Mouse (Mus musculus) forebrain, embryonic 15.5 days (tissue): Measurements from ENCODE around the gene Ptprd. TPM values are rescaled to one million over a fixed set of nuclear protein-coding genes. Genes with fewer than 3 reads are reported as not detected.

Experiments
- ATAC-seq: fragments of 200-750 bp; cut with Nextera tagmentation; replicated peaks from 2 replicates; pipeline ENCODE4 v1.8.0; 2017; ENCODE audit warnings: mild to moderate bottlenecking, moderate TSS enrichment, moderate library complexity
- H3K27ac ChIP-seq: fragments of 300-500 bp; sonication (generic); replicated peaks from 2 replicates; pipeline ENCODE4 v1.5.1; 2015; ENCODE audit warnings: mild to moderate bottlenecking, inconsistent platforms
- H3K27me3 ChIP-seq: fragments of 300-500 bp; sonication (generic); 2 replicates; pipeline ENCODE4 v1.6.1; 2015; ENCODE audit warnings: inconsistent platforms
- H3K36me3 ChIP-seq: fragments of 300-500 bp; sonication (generic); 2 replicates; pipeline ENCODE4 v1.6.1; 2015; ENCODE audit warnings: mild to moderate bottlenecking, inconsistent platforms
- H3K4me1 ChIP-seq: fragments of 300-500 bp; sonication (generic); 2 replicates; pipeline ENCODE4 v1.6.1; 2015; ENCODE audit warnings: inconsistent platforms
- H3K4me2 ChIP-seq: fragments of 300-500 bp; sonication (generic); replicated peaks from 2 replicates; pipeline ENCODE4 v1.6.1; 2015; ENCODE audit warnings: mild to moderate bottlenecking, inconsistent platforms
- H3K4me3 ChIP-seq: fragments of 300-500 bp; sonication (generic); 2 replicates; pipeline ENCODE4 v1.5.1; 2015; ENCODE audit warnings: mild to moderate bottlenecking, inconsistent platforms
- H3K9ac ChIP-seq: fragments of 300-500 bp; sonication (generic); replicated peaks from 2 replicates; pipeline ENCODE4 v1.6.1; 2015; ENCODE audit warnings: mild to moderate bottlenecking, inconsistent platforms
- H3K9me3 ChIP-seq: fragments of 300-500 bp; sonication (generic); 2 replicates; pipeline ENCODE4 v1.6.1; 2016; ENCODE audit warnings: inconsistent platforms
- WGBS: fragments of 180-500 bp; shearing (Covaris S2); methylation state at CpG from one replicate; pipeline ENCODE4 v1.1.7; 2015; ENCODE audit warnings: mixed read lengths; 5-methylcytosine and 5-hydroxymethylcytosine counted together
- polyA plus RNA-seq: library from polyadenylated mRNA; unstranded; fragments of >200 nt; fragmentation: Nextera tagmentation; extraction: Ambion mirVana; gene quantifications from 2 replicates; pipeline ENCODE4 v1.2.1, GENCODE M21; 2015

Gene Ptprd
- polyA plus RNA-seq, 1 experiment from 2014 or later, result 124 TPM

DNA sequence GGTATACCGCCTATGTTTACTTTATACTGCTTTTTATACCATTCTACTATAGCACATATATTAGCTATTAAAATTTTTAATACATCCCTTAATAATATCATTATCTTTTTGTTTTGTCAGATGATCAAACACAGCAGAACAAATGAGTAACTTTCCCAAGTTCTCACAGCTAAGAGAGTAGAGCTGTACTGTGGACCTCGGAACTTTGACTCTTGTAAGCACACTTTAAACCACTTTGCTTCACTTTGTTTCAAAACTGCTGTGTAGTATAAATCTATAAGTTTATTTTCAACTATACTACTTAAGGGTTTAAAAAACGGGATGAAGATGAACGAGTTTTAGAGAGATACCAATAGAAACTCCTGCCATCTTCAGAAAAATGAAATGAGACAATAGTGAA lies 1789.6 kb downstream of the Ptprd start:
- Histone ChIP-seq H3K4me3 (no peak overlapping the region), H3K36me3 (no peaks in the 10 kb centered on the region), H3K27ac (no peak overlapping the region), H3K9ac (no peak overlapping the region), H3K4me1 (0 out of 2 replicates have a peak, but pooled peaks cover 6% of the 10 kb centered on the region), H3K27me3 (no peaks in the 10 kb centered on the region), H3K9me3 (no peaks in the 10 kb centered on the region), H3K4me2 (no peak overlapping the region)
- 96% methylated on average over 4 of the region's 4 CpGs for WGBS
- ATAC-seq, result no peak

DNA sequence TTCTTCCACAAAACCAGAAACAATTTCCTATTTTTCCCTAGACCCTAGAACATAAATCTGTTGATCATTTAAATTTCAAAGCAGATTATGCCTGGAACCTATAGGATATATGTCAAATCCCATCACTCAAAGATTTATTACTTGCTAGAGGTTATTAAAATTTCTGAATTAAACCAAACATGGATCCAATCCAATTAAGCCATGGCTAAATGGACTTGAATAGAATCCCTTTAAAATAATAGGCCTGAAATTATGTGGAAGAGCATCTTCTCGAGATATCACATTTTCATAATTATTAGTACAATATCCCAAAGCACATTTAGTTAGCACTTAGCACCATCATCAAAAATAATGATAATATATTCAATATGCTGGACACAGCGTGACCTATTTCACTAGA lies 1792.1 kb downstream of the Ptprd start:
- WGBS, result 68% methylated on average over 2 of the region's 2 CpGs

DNA sequence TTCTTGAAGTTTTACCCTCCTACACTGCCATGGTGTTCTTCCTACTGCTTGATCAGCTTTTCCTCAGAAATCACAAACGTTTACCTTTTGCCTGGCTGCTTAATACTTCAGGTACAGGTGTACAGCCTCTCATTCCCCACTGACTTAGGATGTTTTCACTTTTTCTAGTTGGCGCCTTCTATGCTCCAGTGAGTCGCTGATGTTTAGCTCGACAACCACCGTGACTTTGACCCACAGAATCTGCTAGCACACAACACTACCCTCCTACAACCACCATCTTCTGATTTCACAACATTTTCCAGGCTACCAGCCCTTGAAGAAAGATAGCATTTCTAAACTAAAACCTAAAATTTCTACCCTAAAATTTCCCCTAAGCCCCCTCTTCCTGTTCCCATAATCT lies 1794.1 kb downstream of the Ptprd start:
- no peak overlapping the region for H3K9ac ChIP-seq
- no peak overlapping the region for H3K4me3 ChIP-seq
- WGBS, result 97% methylated on average over 5 of the region's 5 CpGs
- no peak overlapping the region for H3K27ac ChIP-seq
- H3K9me3 ChIP-seq, result no peaks in the 10 kb centered on the region
- no peak overlapping the region for H3K4me2 ChIP-seq
- H3K27me3 ChIP-seq, result no peaks in the 10 kb centered on the region
- no peaks in the 10 kb centered on the region for H3K36me3 ChIP-seq
- no peaks in the 10 kb centered on the region for H3K4me1 ChIP-seq
- no peak for ATAC-seq

More for the DNA sequence above, 1792.1 kb downstream of the Ptprd start:
- Histone ChIP-seq H3K4me3 (no peak overlapping the region), H3K4me1 (0 out of 2 replicates have a peak, but pooled peaks cover 4% of the 10 kb centered on the region), H3K9me3 (no peaks in the 10 kb centered on the region), H3K27me3 (no peaks in the 10 kb centered on the region), H3K9ac (no peak overlapping the region), H3K36me3 (no peaks in the 10 kb centered on the region), H3K4me2 (no peak overlapping the region), H3K27ac (no peak overlapping the region)
- no peak for ATAC-seq

DNA sequence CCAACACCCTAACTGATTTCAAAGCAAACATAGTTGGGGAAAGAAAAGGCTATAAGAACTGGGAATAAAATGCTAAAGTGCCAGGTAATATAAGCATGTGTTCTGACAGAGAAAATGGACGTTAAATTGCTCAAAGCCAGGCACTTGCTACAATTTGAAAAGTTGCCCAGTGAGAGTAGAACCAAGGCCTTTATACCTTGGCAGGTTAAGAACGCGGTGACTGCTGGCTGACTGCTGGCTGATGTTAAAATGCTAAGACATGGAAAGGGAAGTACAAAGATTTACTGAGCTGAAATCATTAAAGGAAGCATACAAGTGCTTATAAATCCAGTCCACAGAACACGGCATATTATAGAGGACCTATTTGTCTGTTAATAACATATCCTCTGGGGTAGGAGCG lies 1796.1 kb downstream of the Ptprd start:
- ATAC-seq, result no peak

DNA sequence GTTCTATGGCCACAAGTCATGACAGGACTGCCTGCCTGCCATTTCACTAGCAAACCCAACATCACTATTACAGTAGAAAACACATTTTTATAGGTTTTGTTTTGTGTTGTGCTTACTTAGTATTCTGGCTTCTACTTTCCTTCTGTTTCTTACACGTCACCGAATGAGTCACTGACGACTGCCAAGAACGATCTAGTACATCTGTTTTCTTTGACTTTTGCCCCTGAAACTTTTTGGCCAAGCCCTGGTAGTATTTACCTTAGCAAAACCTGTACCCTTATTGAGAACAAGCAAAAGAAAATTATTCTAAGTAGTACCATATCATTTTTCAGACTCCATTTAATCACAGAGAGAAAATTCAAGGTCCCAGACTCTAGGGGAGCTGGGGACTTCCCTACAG lies 1797.2 kb downstream of the Ptprd start:
- H3K9me3 ChIP-seq, result no peaks in the 10 kb centered on the region
- H3K4me1 ChIP-seq, result no peaks in the 10 kb centered on the region
- H3K36me3 ChIP-seq, result no peaks in the 10 kb centered on the region
- 70% methylated on average over 4 of the region's 4 CpGs for WGBS
- no peak overlapping the region for H3K9ac ChIP-seq
- no peak overlapping the region for H3K4me3 ChIP-seq
- H3K27ac ChIP-seq, result no peak overlapping the region
- no peaks in the 10 kb centered on the region for H3K27me3 ChIP-seq
- ATAC-seq, result no peak
- no peak overlapping the region for H3K4me2 ChIP-seq

More for the DNA sequence above, 1796.1 kb downstream of the Ptprd start:
- H3K4me2 ChIP-seq, result no peak overlapping the region
- no peak overlapping the region for H3K27ac ChIP-seq
- WGBS, result 76% methylated on average over 5 of the region's 5 CpGs
- no peaks in the 10 kb centered on the region for H3K27me3 ChIP-seq
- H3K4me1 ChIP-seq, result no peaks in the 10 kb centered on the region
- H3K4me3 ChIP-seq, result no peak overlapping the region
- H3K36me3 ChIP-seq, result no peaks in the 10 kb centered on the region
- no peaks in the 10 kb centered on the region for H3K9me3 ChIP-seq
- no peak overlapping the region for H3K9ac ChIP-seq

DNA sequence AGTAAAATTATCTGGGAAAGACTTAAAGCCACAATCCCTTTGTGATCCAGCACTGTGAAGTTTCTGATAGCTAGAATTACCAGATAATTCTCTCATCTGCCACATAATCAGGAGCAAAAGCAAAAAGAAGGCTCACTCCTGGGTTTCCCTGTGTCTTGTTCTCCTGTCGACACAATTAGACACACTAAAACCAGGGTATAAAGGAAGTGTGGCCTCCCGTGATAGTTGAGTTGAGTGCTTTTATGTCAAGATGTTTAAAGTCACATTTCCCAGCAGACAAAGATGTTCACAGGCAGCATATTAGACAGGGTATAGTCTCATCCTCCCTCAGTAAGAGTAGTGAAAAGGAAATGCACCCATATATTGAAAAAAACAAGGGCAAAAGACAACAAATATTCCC lies 1801.7 kb downstream of the Ptprd start:
- no peak overlapping the region for H3K27ac ChIP-seq
- 44% methylated on average over 2 of the region's 2 CpGs for WGBS
- no peak for ATAC-seq

DNA sequence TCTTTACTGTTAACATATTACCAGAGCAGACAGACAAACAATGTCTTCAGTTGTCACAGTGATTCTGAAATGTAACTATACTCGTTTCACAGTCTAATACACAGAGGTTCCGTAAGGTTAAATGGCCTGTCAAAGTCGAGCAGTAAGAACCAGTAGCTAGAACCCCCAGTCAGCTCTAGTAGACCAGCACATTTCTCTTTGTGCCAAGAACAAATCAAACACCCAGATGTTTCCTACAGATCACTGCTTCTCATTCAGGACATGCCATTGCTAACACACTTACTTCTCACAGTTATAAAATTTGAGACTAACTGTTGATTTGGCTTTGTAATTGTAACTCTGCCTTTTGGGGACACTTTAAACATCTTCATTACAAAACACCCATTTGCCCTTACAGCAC lies 1802.6 kb downstream of the Ptprd start:
- no peak for ATAC-seq
- Histone ChIP-seq H3K4me3 (no peak overlapping the region), H3K27ac (no peak overlapping the region)

More for the DNA sequence above, 1801.7 kb downstream of the Ptprd start:
- Histone ChIP-seq H3K9me3 (no peaks in the 10 kb centered on the region), H3K27me3 (no peaks in the 10 kb centered on the region), H3K4me3 (no peak overlapping the region), H3K4me1 (peaks cover 11% of the 10 kb centered on the region), H3K36me3 (no peaks in the 10 kb centered on the region), H3K4me2 (no peak overlapping the region), H3K9ac (no peak overlapping the region)

DNA sequence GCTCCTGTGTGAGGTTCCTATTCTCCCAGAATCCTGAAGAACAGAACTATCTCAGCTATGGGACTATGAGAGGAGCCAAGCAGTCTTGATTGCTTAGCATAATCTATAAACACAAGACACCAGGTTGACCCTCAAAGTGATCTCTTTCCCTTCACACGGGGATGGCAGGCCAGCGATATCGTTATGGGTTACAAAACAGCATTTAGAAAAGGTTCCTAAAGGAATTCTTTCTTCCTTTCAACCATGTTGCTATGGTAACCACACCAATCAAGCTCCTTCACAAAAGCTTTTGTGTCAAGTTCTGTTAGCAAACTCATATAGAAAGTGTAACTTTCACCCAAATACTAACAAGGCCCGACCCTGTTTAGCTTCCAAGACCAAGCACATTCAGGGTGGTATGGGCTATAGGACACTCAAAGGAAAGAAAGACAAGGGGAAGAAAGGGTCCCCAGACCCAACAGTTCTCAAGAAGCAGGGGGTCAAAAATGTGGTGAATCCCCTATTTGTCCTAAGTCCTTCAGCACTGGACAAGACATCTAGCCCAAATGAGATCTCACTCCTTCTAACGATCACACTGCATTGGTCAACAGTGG lies 1805.8 kb downstream of the Ptprd start:
- ATAC-seq, result no peak
- WGBS, result 10% methylated on average over 5 of the region's 5 CpGs
- Histone ChIP-seq H3K4me1 (peaks cover 11% of the 10 kb centered on the region), H3K27ac (no peak overlapping the region), H3K27me3 (no peaks in the 10 kb centered on the region), H3K36me3 (no peaks in the 10 kb centered on the region), H3K4me2 (no peak overlapping the region), H3K4me3 (no peak overlapping the region), H3K9ac (no peak overlapping the region), H3K9me3 (no peaks in the 10 kb centered on the region)

More for the DNA sequence above, 1802.6 kb downstream of the Ptprd start:
- no peaks in the 10 kb centered on the region for H3K36me3 ChIP-seq
- no peaks in the 10 kb centered on the region for H3K9me3 ChIP-seq
- H3K4me1 ChIP-seq, result peaks cover 11% of the 10 kb centered on the region
- no peaks in the 10 kb centered on the region for H3K27me3 ChIP-seq
- H3K4me2 ChIP-seq, result no peak overlapping the region
- WGBS, result 74% methylated on average over 3 of the region's 3 CpGs
- H3K9ac ChIP-seq, result no peak overlapping the region

DNA sequence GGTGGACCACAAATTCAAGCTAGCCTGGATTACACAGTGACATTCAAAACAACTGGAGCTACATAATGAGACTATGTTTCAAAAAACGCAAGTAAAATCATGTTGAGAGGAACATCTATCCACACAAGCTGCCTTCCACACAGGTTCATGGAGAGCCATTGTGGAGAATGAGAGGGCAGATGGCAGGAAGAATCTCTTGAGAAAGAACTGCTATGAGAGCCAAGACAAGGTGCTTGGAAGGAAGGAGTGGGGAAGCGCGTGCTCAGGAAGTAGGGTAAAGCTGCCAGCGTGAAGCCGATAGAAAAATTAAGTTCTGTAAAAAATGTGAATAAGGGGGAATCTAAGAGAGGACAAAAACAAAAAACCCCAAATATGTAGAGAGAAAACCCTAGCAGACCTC lies 1808.5 kb downstream of the Ptprd start:
- ATAC-seq, result no peak
- Histone ChIP-seq H3K4me3 (no peak overlapping the region), H3K9me3 (no peaks in the 10 kb centered on the region), H3K9ac (no peak overlapping the region), H3K27me3 (no peaks in the 10 kb centered on the region), H3K4me1 (peaks cover 11% of the 10 kb centered on the region), H3K4me2 (no peak overlapping the region), H3K27ac (no peak overlapping the region), H3K36me3 (no peaks in the 10 kb centered on the region)
- WGBS, result 94% methylated on average over 5 of the region's 5 CpGs

DNA sequence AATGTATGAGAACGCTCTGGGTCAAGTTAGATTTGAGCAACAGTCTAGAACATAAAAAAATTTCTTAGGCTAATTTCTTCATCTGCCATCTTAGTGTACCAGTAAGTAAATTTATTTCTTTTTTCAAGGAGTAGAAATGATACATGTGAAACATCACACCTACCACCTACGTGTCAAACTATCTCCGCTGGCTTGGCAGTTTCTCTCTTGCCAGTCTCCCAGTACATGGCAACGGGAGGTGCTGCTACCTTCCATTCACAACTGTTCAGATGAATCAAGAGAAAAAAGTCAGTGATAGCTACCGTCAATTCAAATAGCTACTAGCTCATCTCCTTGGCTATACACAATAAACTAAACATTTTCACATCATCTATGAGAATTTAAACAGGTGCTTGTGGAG lies 1823.9 kb downstream of the Ptprd start:
- 84% methylated on average over 5 of the region's 5 CpGs for WGBS
- ATAC-seq, result no peak
- no peaks in the 10 kb centered on the region for H3K4me1 ChIP-seq
- H3K4me2 ChIP-seq, result no peak overlapping the region
- H3K27me3 ChIP-seq, result no peaks in the 10 kb centered on the region
- H3K4me3 ChIP-seq, result no peak overlapping the region
- H3K36me3 ChIP-seq, result no peaks in the 10 kb centered on the region
- no peaks in the 10 kb centered on the region for H3K9me3 ChIP-seq
- no peak overlapping the region for H3K9ac ChIP-seq
- H3K27ac ChIP-seq, result no peak overlapping the region

DNA sequence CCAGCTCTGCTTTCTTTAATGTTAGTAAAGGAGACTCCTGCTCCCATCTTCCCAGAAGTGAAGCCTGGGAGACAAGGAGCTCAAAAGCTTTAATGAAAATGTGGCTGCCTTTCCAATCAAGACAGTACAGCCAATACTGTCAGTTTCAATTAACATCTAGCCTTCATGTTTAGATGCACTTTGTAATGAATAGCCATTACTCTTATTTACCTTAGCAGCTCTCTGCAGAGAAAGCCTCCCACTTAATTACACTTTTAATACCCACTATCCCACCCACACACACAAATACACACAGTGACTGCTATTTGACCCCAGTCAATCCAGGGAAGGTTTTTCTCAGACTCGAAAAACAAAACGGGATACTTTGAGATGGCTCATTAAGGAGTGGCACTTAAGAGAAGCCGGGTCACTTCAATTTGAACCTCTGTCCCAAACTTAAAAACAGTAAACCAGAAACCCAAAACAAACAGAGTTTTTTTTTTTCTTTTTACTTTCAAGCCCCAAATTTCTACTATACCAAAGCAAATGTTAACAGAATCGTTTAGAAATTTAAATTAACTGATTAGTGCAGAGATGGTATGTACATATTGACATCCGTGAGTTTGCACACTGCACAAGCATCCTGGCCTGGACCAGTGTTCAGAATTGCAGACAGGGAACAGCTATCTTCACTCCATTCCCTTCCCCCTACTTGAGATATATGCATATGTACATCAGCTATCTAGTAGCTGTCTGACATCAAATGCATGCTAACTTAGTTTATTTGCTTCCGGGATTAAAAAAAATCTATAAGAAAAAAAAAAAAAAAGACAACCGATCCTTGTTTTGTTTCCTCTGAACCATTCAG lies 1824.6 kb downstream of the Ptprd start:
- Histone ChIP-seq H3K27ac (no peak overlapping the region), H3K4me3 (no peak overlapping the region), H3K9me3 (no peaks in the 10 kb centered on the region), H3K4me1 (no peaks in the 10 kb centered on the region), H3K27me3 (no peaks in the 10 kb centered on the region), H3K36me3 (no peaks in the 10 kb centered on the region), H3K4me2 (no peak overlapping the region), H3K9ac (no peak overlapping the region)
- 54% methylated on average over 7 of the region's 7 CpGs for WGBS
- no peak for ATAC-seq

DNA sequence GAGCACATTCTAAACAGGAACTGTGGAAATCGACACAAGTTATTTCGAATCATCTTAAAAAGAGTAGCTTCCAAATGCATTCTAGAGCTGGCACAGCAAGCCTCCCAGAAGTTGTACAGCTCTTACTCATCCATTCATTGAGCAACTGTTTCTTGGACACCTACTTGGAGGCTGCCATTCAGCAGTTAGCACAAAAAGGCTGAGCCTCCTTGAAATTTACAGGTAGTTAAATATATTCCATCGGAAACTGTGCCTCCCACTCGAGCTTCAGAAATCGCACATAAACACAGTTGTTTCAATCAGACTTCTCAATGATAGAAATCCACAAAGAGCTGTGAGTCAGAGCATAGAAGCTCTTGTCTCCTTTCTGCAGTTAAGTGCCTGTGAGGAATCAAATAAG lies 1825.9 kb downstream of the Ptprd start:
- Histone ChIP-seq H3K27ac (no peak overlapping the region), H3K36me3 (no peaks in the 10 kb centered on the region), H3K27me3 (no peaks in the 10 kb centered on the region), H3K4me2 (no peak overlapping the region), H3K4me1 (0 out of 2 replicates have a peak, but pooled peaks cover under 1% of the 10 kb centered on the region), H3K9ac (no peak overlapping the region), H3K4me3 (no peak overlapping the region), H3K9me3 (no peaks in the 10 kb centered on the region)
- no peak for ATAC-seq
- 92% methylated on average over 5 of the region's 5 CpGs for WGBS
